12 mouse cellular contexts compared by ENCODE assay signal in the genomic region with DNA sequence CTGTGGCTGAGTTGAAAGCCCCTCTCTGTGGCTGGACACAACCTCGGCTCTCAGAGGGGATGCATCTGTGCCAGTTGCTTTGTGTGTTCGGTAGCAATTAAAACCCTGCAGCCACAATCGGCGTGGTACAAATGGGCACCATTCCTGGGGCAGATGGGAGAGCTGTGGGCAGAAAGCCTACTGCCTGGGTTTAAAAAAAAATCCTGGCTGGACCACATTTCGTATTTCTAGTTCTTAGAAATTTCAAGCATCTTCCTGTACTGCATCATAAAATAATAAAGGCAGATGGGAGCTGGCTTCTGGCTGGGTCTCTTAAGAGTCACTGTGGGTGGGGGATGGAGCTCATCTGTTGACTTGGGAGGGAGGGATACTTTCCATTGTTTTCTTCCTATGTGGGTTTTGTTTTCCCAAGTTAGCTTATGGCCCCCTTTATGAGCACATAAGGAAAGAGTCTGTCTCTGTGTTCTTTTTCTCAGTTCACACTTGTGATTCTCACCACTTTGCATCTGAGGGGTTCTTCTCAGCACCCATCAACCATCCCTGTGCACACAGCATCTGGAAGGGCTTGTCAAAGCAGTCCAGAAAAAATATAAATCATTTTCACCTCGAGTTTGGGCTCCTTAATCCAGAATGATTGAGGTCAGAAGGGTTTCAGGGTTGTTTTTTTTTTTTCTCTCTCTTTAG.
DNase-seq lines count a peak whose midpoint lies in the region; ATAC-seq and TF ChIP-seq lines count a peak whose summit lies in the region.
"Had no signal": no experiment of that assay in that cellular context is flagged by ENCODE, and none has a peak within 500 bp of the region (broad histone marks: within the 10 kb centered on the region; RNA-seq: fewer than 3 reads in every experiment).

No protein-coding gene starts in this region.

- no peaks in the 10 kb centered on the region for H3K9me3 ChIP-seq in hindbrain, postnatal 0 days (ENCODE audit: low read length)
- H3K9me3 ChIP-seq in hindbrain, embryonic 12.5 days (replicated peaks): no peaks in the 10 kb centered on the region
- H3K9me3 ChIP-seq: heart, embryonic 13.5 days; midbrain, embryonic 13.5 days had no signal

- H3K36me3 ChIP-seq in hindbrain, postnatal 0 days (ENCODE audit: insufficient read depth, low read length): no peaks in the 10 kb centered on the region
- no peaks in the 10 kb centered on the region for H3K36me3 ChIP-seq in hindbrain, embryonic 12.5 days
- H3K36me3 ChIP-seq: heart, embryonic 13.5 days; midbrain, embryonic 13.5 days had no signal

- H3K4me3 ChIP-seq in hindbrain, postnatal 0 days (ENCODE audit: low read length): no peak overlapping the region
- no peak overlapping the region for H3K4me3 ChIP-seq in hindbrain, embryonic 12.5 days
- H3K4me3 ChIP-seq: erythroblast, embryonic 14.5 days; heart, embryonic 13.5 days; midbrain, embryonic 13.5 days had no signal

- H3K9ac ChIP-seq in hindbrain, postnatal 0 days (replicated peaks; ENCODE audit: low read length): no peak overlapping the region
- H3K9ac ChIP-seq in hindbrain, embryonic 12.5 days: no peak overlapping the region
- H3K9ac ChIP-seq: heart, embryonic 13.5 days; midbrain, embryonic 13.5 days had no signal

- no peak overlapping the region for H3K4me2 ChIP-seq in hindbrain, postnatal 0 days (ENCODE audit: low read depth, low read length)
- no peak overlapping the region for H3K4me2 ChIP-seq in hindbrain, embryonic 12.5 days (replicated peaks)
- H3K4me2 ChIP-seq: heart, embryonic 13.5 days; midbrain, embryonic 13.5 days had no signal

- ATAC-seq in hindbrain, postnatal 0 days: peak; percentile 58; the same call in 1 of the 2 replicates
- no peak for ATAC-seq in hindbrain, embryonic 12.5 days (ENCODE audit: low FRiP score)
- peak; percentile 86 for ATAC-seq in frontal cortex, adult (ENCODE audit: low TSS enrichment)
- ATAC-seq: midbrain, embryonic 13.5 days had no signal

- peak; percentile 69 for DNase-seq in hindbrain, postnatal 0 days (ENCODE audit: low spot score)
- DNase-seq in left cerebral cortex, adult 18-20 months (ENCODE audit: low spot score in 2 of 2): peak; percentile 55 to 74
- no peak for DNase-seq in kidney, adult 9 months
- DNase-seq in heart, adult 9 months (ENCODE audit: low spot score in 2 of 2): no peak
- DNase-seq in adrenal gland, postnatal 4 days (ENCODE audit: low spot score in 2 of 2): no peak
- DNase-seq in lung, postnatal 4 days: no peak

- 36% methylated on average over 6 of the region's 6 CpGs for WGBS in hindbrain, postnatal 0 days
- 72% methylated on average over 6 of the region's 6 CpGs for WGBS in hindbrain, embryonic 12.5 days

- no peak for TF ChIP-seq CTCF in hindbrain, postnatal 0 days (IDR thresholded peaks at IDR 0.05; ENCODE audit: low read depth)

- H3K4me1 ChIP-seq in hindbrain, postnatal 0 days (ENCODE audit: insufficient read depth, low read length): peaks cover 6% of the 10 kb centered on the region; the same call in 1 of the 2 replicates
- H3K4me1 ChIP-seq in hindbrain, embryonic 12.5 days: no peaks in the 10 kb centered on the region
- H3K4me1 ChIP-seq: heart, embryonic 13.5 days had no signal

- H3K27me3 ChIP-seq in hindbrain, postnatal 0 days (ENCODE audit: insufficient read depth, low read length): no peaks in the 10 kb centered on the region
- H3K27me3 ChIP-seq in hindbrain, embryonic 12.5 days: no peaks in the 10 kb centered on the region
- H3K27me3 ChIP-seq: heart, embryonic 13.5 days; midbrain, embryonic 13.5 days had no signal

- no peak overlapping the region; the same call in 1 of the 2 replicates for H3K27ac ChIP-seq in hindbrain, postnatal 0 days
- H3K27ac ChIP-seq in hindbrain, embryonic 12.5 days: no peak overlapping the region
- H3K27ac ChIP-seq: heart, embryonic 13.5 days; midbrain, embryonic 13.5 days; stomach, postnatal 0 days had no signal

Comparison
In these comparisons a context has a peak if more than half of its experiments do, and no peak if none do; other contexts are left out.
1. DNase-seq: peak in hindbrain, postnatal 0 days (single experiment) and left cerebral cortex, adult 18-20 months (2 of 2); none in kidney, adult 9 months (single experiment), heart, adult 9 months (0 of 2), adrenal gland, postnatal 4 days (0 of 2) and lung, postnatal 4 days (0 of 2).